Mouse (Mus musculus): ENCODE measurements around the gene Aff3.

The Aff3 gene

DNA sequence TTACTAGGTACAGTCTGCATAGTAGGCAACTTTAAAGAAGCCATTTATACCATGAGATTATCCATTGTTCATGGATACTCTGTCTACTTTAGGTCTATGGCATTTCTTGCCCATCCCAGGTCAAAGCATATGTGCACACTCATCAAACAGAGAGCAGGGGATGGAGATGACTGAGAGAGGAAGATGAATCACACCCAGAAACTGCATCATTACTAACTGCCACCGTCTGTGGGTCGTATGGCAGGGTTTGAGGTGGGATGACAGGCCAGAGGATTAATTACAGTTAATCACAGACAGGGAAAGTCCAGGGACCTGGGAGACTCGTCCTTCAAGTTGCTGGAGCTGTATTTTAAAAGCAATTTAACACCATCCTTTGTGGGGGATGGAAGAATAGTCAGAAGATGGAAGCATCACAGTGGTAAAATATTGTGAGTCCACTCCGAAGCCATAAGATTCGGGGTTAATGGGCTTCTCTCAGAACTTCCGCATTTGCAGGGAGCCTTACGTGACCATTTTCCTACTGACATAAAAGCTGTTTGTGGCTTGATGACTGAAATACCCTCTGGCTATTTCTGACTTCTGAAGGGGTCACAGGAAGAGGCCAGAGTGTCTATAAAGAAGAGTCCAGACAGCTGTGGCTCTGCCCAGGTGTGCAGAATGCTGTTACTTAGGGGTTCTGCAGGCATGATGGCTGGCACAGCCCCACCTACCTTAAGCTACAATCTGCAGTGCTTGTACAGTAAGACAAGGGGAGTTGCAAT lies 427.5 kb downstream of the Aff3 start:
- DNase-seq (ENCODE audit: low spot score in 2 of 2), result no peak

DNA sequence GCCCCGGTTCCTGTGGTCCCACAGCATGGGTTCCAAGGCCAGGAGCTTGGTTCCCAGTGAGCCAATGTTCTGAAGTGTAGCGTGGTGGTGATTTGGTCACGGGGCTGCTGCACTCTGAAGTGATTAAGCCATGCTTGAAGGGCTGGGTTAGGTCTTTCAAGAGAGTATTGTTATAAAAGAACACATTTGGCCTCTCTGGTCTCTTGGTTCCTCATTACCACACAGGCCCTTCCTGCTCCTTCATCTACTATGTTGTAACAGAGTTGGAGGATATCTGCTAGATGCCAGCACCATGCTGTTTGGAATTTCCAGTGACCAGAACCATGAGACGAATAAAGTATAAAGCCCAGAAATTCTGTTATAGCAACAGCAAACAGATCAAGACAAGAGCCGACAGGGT lies 431.6 kb downstream of the Aff3 start:
- DNase-seq (ENCODE audit: low spot score in 2 of 2), result no peak

DNA sequence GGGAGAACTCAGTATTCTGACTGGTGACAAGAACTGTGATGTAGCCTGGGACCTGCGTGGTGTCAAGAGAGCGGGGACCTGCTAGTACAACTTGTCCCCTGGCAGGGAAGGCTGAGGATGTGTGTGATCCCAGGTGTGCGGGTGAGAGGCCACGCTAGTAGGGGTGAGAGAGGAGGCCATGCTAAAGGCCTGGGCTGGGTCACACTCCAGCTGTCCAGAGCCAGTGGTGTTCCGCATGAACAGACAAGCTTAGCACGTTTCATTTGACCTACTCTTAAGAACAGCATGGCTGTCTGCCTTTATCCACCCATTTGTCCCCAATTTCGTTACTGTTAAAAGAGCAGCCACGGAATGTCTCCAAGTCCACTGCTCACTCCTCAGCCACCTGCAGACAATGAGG lies 434.7 kb downstream of the Aff3 start:
- DNase-seq (ENCODE audit: low spot score in 2 of 2), result no peak

DNA sequence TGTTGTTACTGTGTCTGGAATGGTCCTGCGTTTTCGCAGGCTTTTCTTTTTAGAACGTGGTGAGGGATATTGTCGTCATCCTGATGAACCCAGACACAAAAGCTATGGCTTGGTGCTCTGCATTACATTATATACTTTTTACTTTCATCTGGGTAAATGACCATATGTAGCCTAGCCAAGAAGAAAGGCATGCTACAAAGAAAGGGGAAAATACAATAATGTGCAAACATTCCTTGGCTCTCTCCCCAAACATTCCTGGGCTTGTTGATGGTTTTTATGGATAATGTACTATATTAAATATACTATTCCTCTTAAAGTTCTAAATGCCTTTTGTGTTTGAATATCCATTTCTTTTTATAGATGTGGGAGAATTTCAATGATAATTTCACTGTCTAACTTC lies 435.9 kb downstream of the Aff3 start:
- DNase-seq (ENCODE audit: low spot score in 2 of 2), result no peak

DNA sequence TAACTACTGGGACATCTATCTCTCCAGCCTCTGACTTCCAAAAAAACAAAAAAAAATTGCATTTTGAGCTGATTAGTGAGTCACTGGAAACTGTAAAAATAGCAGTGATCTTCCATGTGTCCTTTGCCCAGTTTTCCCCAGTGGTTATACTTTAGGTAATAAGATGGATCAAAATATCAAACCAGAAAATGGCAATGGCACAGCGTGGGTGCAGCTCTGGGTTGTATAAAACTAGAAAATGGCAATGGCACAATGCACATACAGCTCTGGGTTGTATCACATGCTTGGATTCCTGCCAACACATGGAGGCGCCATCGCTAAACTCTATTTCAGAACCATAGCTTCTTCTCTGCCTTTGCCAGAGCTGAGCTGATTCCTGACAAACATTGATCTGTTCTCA lies 439.6 kb downstream of the Aff3 start:
- no peak for DNase-seq (ENCODE audit: low spot score in 2 of 2)

DNA sequence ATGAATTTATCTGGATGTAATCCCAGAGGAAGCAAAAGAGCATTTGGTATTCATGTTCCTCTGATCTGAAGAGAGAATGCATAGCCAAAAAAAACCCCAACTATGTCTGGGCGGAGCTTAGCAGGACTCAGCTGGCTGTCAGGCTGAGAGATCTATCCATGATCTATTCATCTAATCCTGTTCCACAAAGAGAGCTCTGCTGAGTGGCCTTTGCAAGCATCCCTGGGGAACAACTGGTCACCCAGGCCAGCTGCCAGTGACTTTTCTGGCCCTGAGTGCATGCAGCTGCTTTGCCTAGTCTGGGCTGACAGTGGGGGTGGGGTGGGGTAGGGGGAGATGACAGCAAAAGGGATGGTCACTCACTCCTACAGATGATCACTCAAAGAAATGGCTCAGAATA lies 442.6 kb downstream of the Aff3 start:
- no peak for DNase-seq (ENCODE audit: low spot score in 2 of 2)

DNA sequence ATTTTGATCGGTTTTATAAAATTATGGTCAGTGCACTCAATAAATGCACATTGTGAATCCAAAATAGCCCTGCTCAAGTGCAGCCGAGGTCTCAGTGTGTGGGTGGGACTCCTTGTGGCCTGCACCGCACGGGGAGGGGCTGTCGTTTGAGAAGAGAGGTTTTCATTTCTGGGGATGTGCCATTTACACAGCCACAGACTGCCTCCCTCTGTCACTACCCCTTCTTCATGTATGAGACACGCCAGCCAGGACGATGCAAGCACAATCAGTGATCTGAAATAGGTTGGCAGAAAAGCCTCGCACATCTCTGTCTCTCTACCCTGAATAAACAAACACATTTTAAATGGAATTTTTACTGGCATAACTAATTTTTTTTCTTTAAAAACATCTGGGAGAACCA lies 443.3 kb downstream of the Aff3 start:
- DNase-seq (ENCODE audit: low spot score in 2 of 2), result no peak

DNA sequence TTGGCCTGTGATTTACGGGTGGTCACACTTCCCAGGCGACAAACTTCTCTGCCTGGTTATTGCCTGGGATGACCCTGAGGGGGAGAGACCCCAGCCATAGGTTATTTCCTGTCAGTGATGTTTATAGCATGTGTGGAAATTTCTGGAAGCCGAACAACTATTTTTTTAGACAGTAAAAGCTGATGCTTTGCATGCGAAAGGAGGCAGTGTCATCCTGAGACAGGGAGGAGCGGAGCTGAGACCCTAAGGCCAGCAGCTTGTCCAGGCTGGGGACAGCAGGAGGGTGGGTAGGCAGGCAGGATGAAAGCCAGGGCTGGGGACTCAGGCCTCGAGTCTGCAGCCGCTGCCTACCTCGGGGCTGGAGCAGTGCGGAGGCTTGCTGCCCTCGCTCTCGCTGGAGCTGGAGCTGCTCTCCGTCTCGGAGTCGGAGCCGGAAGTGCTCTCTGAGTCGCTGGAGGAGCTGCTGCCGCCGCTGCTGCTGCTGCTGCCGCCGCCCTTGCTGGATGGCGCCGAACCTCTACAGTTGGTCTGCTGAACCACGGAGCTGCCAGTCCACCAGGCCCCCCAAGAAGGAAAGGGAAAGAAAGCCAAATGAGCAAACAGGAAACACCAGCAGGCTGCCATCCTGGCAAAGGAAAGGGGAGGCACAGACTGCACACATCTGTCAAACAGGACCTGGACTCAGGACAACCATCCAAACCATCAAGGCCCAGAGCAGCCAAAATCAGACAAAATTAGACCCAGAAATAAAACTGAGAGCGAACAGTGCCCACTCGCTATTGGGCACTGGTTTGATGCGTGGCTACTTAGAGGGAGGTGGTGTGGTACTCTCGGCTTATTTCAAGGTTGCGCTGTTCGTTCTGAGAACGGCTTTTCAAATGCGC lies 446.6 kb downstream of the Aff3 start:
- DNase-seq (ENCODE audit: low spot score in 2 of 2), result no peak

DNA sequence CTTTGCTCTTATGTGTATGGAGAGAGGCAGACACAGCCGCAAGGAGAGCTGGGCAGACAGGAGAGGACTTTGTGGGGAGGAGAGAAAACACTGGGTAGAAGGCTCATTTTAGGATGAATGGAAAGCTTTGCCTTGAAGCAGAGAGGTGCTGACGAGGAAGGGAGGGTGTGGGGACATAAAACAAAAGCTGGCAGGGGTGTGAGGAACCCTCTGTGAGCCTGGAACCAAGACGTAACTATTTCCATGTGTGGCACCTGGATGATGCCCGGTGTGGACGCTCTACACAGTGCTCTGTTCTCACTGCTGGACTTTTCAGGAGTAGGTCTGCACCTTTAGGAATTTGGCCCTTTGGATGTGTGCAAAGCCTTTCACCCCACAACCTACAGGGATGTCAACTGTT lies 447.7 kb downstream of the Aff3 start:
- DNase-seq (ENCODE audit: low spot score in 2 of 2), result no peak

DNA sequence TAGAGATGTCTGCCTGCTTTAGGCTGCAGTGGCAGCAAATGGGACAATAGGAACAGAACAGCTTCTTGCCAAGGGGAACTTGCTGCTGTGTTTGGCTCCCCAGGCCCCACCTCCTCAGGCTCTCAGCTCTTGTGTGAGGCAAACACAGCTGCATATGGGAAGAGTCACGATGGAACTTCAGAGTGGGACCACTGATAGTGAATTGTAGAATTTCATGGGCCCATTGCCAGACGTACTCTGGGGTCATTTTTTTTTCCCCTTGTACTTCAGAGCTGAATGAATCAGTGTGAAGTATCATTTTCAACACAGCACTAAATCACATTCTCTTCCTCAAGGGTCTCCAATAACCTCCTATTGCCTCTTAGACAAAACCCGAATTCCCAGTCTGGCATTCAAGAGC lies 451.4 kb downstream of the Aff3 start:
- DNase-seq (ENCODE audit: low spot score in 2 of 2), result no peak

DNA sequence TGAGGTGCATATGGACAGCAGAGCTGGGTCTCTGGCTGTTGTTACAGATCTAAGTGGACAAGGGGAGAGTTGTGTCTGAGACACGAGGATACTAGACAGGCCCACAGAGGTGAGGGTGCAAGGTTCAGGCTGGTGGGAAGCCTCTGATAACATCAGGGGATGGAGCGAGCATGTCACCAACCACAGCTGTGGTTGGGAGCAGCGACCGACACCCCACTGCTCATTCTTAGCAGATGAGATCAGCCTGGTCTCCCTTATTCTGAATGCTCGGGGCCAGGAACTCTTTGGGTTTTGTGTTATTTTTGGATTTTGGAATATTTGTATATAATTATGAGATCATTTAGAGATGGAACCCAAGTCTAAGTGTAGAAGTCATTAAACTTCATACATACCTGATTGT lies 452.4 kb downstream of the Aff3 start:
- DNase-seq (ENCODE audit: low spot score in 2 of 2), result no peak

DNA sequence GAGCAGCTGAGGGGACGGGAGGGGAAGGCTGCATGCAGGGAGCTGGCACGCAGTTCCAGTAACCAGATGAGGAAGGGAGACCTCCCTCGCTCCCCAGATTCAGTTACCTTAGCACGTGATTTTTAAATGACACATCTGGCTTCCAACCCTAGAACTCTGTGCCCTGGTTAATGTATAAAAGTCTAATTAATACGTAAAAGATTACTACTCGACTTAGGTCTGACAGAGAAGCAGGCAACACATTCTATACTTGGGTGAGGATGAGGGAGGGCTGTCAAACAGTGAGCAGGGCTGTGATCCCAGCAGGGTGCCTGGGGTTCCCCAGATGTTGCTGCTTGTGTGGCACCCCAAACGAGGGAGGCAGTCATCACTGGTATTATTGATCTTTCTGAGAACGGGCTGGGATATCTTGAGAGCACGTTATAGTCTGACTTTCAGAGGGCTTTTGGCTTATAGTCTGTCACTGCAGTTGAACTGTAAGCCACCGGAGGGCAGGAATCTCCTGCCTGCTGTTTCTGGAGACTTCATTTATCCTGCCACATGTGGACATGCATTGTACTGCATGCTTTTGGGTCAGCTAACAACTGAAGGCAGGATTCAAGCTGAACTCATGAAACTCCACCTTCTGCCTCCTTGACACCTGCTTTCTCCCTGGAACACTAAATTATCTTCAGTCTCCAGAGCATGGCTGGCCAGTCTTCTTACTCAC lies 462.1 kb downstream of the Aff3 start:
- no peak for DNase-seq (ENCODE audit: low spot score in 2 of 2)

DNA sequence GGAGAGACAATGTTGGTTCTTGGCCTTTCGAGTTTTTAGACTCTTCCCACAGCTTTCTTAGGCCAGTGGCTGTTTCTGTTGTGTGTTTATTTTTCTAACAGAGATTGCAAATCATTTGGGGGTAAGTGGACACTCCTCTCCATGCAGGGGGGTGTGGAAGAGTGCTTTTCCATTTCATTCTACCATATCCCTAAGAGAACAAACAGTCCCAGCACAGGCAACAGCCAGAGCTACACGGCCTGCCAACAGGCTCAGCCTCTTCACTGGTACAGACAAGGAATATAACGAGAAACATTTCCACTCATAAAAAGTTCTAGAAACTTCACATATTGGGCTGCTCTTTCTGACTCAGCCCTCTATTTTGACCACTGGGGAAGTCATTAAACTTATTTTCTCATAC lies 463.0 kb downstream of the Aff3 start:
- DNase-seq (ENCODE audit: low spot score in 2 of 2), result no peak

DNA sequence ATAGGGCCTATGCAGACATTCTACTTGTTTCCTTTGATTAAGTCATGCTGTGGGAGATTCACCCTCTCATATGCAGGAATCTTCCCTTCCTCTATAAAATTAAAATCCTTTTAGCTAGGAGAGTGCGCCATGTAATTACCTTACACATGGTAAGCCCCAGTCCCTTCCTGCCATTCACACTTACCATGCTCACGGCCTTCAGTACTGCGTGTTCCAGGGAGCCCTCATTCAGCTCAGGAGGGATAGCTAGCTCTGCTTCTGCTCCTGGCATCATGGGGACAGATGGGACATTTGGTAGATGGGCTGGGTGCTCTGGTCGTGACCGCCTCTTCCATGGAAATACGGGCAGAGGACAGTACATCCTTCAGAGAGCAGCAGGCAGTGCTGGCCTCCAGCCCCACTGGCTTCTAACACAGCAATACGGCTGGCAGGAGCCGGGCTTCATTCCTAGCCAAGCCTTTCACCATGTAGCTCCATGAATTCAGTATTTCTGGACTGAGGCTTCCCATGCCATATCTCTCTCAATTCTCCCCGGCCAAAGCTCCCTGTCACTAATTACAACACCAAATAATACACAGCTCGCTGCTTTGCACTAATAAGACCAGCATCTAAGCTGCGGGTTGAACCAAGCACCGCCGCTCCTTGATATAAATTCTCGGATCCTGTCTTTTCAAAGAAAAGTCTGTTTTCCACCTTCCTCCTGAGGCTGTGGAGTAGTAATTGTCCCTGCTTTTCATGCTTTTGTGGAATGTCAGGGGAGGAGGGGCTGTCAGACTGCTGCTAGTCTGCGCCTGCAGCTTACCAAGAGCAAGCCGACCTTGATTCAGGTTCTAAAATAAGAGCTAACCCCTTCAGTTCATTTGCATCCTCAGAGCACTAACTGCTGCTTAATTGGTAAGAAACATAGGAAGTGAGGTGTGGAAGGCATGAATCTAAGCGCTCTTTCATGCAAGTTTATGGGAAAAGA lies 464.8 kb downstream of the Aff3 start:
- no peak for DNase-seq (ENCODE audit: low spot score in 2 of 2)

DNA sequence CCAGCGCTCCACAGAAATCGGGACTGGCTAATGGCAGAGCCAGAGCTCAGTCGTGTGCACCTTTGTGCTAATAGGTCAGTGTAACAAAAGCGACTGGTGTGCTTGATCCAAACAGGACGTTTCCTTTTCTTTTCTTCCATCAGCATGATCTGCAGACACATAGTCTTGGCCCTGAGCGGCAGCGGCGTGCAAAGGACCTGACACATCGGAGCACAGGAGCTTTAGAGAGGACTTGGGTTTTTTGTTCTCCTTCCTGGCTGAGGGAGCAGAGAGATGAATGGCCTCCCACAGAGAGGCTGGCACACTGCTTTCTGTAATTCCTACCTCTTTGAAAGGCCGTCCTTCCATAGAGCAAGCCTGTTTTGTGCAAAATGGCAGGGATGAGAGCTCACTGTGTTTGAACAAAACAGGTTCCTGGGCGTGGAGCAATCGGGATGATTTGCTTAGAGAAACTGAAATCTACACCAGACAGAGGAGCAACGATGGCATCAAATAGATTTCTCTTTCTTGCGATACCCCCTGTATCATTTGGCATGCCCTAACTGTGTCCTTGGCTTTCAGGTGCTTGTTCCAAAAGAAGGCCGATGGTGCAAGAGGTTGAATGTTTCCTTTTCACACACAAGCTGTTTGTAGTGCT lies 466.2 kb downstream of the Aff3 start:
- no peak for DNase-seq (ENCODE audit: low spot score in 2 of 2)

DNA sequence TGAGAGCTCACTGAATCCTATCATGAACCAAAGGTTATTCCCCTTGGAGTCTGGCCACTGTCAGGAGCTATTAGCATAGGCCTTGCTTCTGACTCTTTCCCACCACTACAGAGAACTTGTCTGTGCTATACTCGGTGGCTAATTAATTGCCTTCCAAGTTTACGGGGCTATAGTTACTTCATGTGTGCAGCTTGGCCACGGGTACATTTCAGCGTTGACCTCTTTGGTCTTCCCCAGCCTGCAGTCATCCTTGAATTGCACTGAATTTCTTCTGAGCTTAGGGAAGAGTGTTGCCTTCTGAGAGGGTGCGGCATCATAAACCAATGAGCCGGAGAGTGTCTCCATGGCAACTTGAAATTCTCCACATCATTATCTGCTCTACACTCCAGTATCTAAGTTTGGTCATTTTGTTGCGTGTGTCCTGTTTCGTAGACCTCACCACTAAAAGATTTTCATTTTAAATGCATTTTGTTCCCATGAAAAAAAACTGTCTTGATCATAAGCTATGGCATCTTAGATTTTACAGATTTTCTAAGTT lies 467.5 kb downstream of the Aff3 start:
- DNase-seq (ENCODE audit: low spot score in 2 of 2), result no peak

DNA sequence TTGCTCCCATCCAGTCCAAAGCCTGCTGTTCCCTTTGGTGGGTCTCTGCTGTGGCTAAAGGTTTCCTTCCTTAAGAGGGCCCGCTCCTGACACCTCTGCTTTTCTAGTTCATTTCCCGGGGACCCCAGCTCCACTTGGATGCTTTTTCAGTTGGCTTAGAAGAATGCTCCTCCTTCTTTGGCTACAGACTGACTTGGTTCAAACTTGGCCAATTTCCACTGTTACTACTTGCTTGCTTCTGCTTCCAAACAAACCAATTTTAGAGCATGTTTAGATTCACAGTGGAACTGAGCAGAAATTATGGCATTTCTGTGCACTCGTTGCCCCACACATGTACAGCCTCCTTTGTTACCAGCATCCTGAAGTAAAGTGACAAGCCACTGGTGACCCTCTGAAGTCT lies 469.0 kb downstream of the Aff3 start:
- no peak for DNase-seq (ENCODE audit: low spot score in 2 of 2)

DNA sequence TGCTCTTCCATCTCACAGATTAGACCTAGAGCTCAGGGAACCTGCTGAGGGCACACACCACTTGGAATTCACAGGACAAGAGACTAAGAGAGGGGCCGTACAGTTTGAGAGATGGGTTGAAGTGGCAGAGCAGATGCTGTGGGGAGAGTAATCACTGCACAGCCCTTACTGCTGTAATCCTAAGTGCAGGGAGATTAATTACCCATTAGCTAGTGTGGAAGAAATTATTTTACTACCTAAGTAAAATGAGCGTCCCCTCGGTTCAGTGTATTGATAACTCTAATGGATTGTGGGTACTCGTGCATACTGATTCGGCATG lies 478.6 kb downstream of the Aff3 start:
- DNase-seq (ENCODE audit: low spot score in 2 of 2), result no peak

DNA sequence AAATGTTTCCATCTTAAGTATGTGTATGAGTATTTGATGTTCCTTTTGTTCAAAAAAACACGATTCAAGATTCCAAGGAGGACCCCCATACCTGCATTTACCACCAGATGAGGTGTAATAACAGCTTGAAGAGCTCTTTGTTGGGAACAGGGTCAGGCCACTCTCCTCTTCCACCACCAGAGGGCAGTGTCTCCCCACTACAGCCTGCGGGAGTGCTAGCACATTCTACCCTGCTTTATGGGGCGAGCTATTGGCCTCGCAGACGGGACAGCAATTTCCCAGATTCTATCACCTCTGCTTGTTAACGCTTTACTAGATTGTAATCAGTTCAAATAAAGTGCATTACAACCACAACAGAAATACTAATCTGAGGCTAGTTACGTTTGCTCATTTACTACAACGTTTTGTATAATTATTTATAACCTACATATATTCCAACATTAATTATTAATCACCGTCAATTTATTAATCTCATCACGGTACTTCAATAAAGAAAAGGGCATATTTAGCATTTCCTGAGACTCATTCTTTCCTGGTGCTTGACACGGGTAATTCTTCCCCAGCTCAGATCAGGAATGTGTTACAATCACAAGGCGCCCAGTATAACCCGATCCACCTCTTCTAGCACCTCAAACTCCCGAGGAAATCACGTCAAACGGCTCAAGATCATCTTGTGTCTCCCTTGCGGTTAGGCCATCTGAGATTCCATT lies 479.1 kb downstream of the Aff3 start:
- DNase-seq (ENCODE audit: low spot score in 2 of 2), result peak; percentile 63 to 85

DNA sequence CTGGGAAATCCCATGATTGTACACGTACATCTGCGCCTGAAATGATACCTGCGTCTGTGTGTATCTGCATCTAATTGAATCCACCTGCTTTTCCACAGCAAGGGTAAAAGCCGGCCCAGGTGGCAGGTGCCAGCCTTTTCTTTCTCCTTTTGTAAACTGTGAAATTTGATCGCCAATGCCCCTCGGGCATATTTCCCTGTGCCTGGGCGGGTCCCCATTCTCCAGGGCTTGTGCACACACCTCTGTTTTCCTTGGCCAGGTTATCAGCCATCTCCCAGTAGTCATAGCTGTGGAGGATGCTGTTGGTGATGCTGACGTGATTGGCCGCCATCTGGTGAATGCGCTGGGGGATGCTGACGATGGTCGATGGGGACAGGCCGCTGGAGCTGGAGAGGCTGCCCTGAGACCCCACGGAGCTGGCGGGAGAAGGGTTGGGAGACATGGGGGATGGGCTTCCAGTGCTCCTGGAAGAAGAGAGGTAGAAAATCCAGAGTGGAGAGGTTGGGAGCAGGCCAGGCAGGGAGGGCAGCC lies 483.7 kb downstream of the Aff3 start:
- no peak for DNase-seq (ENCODE audit: low spot score in 2 of 2)
